Mouse (Mus musculus): ENCODE data around the gene Tubgcp3.

GRCm38 (mm10) chr8:12609752-12610449, 62.1 kb downstream of the Tubgcp3 start:
- TF ChIP-seq CTCF (IDR thresholded peaks at IDR 0.05; ENCODE audit: low read depth) (no peak), EP300 (optimal IDR thresholded peaks at IDR 0.05) (no peak)
